Mouse (Mus musculus) adrenal gland, adult (tissue): ENCODE measurements at regions not wholly inside any gene's neighbourhood (a gene's known extent, or its start where the extent isn't known, plus 50 kb on each side); places are given as distances from the start of the nearest gene placed in this dataset.

Experiments
- DNase-seq, 2 experiments: peaks; one replicate each; pipeline ENCODE4 v3.0.0; 2022 to 2023; ENCODE audit warnings: low spot score in 1 of 2; ENCODE audit not compliant: inconsistent age in 2 of 2

DNA sequence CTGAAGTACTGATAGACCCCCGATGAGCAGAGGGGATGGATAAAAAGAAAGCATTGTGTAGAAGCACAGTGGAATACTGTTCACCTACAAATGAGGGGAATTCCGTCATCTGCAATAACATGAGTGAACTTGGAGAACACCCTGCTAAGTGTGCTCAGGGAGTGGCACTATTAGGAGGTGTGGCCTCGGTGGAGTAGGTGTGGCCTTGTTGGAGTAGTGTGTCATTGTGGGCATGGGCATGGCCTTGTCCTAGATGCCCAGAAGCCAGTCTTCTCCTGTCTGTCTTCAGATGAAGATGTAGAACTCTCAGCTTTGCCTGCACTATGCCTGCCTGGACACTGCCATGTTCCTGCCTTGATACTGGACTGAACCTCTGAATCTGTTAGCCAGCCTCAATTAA lies 86.2 kb upstream of the Kl start:
- DNase-seq = no peak

- no peak for DNase-seq
Measured at GRCm38 (mm10) chr5:150869954-150870353, 82.5 kb upstream of the Kl start.

DNA sequence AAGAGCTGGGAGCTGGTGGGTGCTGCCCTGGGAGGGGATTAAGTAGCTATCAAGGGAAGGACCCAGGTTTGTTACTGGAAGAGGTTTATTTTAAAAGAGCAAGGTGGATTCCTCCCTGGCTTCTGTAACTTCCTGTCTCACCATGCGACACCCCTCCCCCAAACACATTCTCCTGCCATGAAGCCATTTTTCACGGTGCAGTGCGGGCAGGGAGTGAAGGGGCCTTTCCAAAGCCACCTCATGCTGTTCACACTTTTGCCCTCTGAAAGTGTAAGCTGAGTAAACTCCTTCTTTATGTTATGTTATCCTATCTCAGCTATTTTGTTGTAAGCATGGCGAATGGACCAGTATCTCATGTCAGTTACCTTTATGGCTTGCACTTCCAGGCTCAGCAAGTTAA lies 73.6 kb upstream of the Kl start:
- DNase-seq = no peak

DNA sequence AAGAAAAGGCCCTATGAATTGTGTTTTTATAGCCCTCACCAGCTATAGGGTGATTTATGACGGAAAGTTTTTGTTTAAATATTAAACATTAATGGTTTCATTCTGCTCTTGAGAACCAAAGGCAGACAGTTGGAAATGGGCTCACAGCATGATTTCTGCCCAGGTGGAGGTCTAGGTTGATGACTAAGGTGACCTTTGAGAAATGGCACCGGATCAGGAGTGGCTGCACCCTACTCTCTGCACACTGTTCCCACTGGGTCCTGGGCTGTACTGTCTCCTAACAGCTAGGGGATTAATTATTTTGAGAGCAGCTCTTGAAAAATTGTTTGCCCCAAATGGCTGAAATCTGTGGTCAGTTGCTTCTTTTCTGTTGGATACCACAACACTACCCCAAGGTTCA lies 68.7 kb upstream of the Kl start:
- no peak for DNase-seq

DNA sequence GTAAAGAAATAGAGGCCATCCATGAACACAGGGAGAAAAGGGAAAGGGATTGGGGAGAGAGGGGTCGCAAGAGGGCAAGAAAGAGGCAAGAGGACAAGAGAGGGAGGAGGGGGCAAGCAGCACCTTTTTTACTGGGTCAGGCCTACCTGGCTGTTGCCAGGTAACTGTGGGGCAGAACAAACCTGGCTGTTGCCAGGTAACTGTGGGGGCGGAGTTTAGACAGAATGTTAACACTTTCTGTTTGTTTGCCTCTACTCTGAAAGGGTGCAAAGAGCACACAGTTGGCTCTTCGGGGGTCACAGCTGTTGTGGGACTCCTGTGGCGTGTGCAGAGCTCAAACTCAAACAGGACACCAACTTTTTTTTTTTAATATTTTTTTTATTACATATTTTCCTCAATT lies 62.3 kb upstream of the Kl start:
- DNase-seq = no peak

DNA sequence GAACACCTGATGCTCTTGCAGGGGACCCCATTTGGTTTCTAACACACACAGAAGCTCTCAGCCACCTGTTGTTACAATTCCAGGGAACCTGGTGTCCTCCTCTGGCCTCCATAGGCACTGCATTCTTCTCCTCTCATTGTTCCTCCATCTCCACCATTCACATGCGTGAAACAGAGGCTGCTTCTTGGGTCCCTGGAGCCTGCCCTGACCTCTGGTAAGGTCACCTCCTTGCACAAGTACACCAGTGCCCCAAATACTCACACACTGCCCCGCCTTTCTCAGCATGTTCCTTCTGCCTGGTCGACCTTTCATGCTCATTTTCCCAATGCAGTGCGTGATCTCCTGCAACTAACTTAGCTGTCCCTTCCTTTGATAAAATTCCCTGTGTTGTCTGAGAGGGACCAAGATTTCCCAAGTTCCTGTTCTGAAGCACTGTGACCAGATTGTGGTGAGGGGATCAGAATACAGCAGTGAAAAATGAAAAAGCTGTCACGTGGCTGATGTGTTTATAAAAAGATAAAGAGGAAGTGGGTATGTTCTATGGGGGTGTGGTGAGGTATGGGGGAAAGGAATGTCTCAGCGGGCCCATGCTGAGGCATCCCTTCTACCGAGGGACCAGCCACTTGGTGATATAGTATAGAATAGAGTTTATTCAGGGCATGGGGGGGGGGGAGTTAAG lies 61.0 kb upstream of the Kl start:
- DNase-seq = peak in 1 of 2 experiments; percentile 20

- DNase-seq = no peak
Measured at GRCm38 (mm10) chr5:150894049-150894738, 58.2 kb upstream of the Kl start.

- no peak for DNase-seq
Measured at GRCm38 (mm10) chr5:150894739-150895085, 57.7 kb upstream of the Kl start.

DNA sequence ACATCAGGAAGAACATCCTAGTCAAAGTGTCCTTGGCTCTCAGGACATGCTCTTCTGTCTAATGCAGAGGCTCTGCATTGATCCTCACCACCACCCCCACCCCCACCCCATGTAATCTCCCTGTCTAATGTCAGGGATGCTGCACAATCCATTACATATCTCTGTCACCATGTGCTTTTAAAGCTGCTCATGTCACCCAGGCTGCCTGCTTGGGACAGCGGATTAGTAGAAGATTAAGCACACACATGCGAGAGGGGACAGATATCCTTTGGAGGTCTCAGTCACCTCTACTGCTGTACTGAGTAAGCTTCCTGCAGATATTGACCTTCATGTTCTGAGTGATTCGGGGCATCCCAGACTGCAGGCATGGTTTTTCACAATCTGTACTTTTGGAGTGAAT lies 50.7 kb upstream of the Kl start:
- DNase-seq = no peak
